Mouse (Mus musculus) left cerebral cortex, adult 11 months (tissue): Measurements from ENCODE around the gene Oas1g.
"Not testable (repeated sequence)": the region's sequence is repeated elsewhere in the genome, so short reads cannot be mapped to it uniquely, and the experiment has no call there.

ENCODE experiments used
- DNase-seq: peaks from one replicate; pipeline ENCODE4 v3.0.0; 2022; ENCODE audit warnings: low spot score

Gene Oas1g

GRCm38 (mm10) chr5:120890026-120890425, 2.6 kb upstream of the Oas1g start:
- no peak for DNase-seq

- not testable (repeated sequence) for DNase-seq
These were observed 942 bp upstream of the Oas1g start for GRCm38 (mm10) chr5:120888294-120888815.

GRCm38 (mm10) chr5:120887831-120888230, 418 bp upstream of the Oas1g start:
- DNase-seq = no peak

- not testable (repeated sequence) for DNase-seq
These were observed 5.7 kb downstream of the Oas1g start for GRCm38 (mm10) chr5:120881681-120882080.

GRCm38 (mm10) chr5:120878803-120879202, 8.6 kb downstream of the Oas1g start:
- DNase-seq = not testable (repeated sequence)

GRCm38 (mm10) chr5:120877407-120877806, 10.0 kb downstream of the Oas1g start:
- not testable (repeated sequence) for DNase-seq

- not testable (repeated sequence) for DNase-seq
These were observed 10.6 kb downstream of the Oas1g start for GRCm38 (mm10) chr5:120876839-120877238.

GRCm38 (mm10) chr5:120871469-120871868, 15.9 kb downstream of the Oas1g start:
- no peak for DNase-seq

GRCm38 (mm10) chr5:120870782-120871181, 16.6 kb downstream of the Oas1g start:
- no peak for DNase-seq

- DNase-seq = no peak
These were observed 17.3 kb downstream of the Oas1g start for GRCm38 (mm10) chr5:120870081-120870480.

- no peak for DNase-seq
These were observed 17.9 kb downstream of the Oas1g start for GRCm38 (mm10) chr5:120869436-120870015.

- no peak for DNase-seq
These were observed 22.0 kb downstream of the Oas1g start for GRCm38 (mm10) chr5:120865336-120865860.

GRCm38 (mm10) chr5:120861121-120861520, 26.3 kb downstream of the Oas1g start, which contains the start of gene Oas1h:
Gene Oas1h (plus strand): TSS chr5:120861421.
- no peak for DNase-seq

- DNase-seq = no peak
These were observed 28.2 kb downstream of the Oas1g start for GRCm38 (mm10) chr5:120859241-120859640.

- no peak for DNase-seq
These were observed 37.7 kb downstream of the Oas1g start for GRCm38 (mm10) chr5:120849601-120850136.

GRCm38 (mm10) chr5:120847067-120847466, 40.3 kb downstream of the Oas1g start, which contains the start of gene Oas1f:
Gene Oas1f (plus strand): TSS chr5:120847367.
- no peak for DNase-seq

- DNase-seq = no peak
These were observed 42.7 kb downstream of the Oas1g start for GRCm38 (mm10) chr5:120844713-120845112.

- DNase-seq = no peak
These were observed 50.5 kb downstream of the Oas1g start for GRCm38 (mm10) chr5:120836731-120837585.

GRCm38 (mm10) chr5:120833335-120834280, 53.8 kb downstream of the Oas1g start:
- no peak for DNase-seq

- no peak for DNase-seq
These were observed 56.4 kb downstream of the Oas1g start for GRCm38 (mm10) chr5:120831031-120831430.
